Mouse (Mus musculus) testis, adult 2 months (tissue): Measurements from ENCODE around the gene Sorl1. TPM values are rescaled to one million over a fixed set of nuclear protein-coding genes. Genes with fewer than 3 reads are reported as not detected.

ENCODE experiments used
- H3K27ac ChIP-seq: fragments of 200-500 bp; 2 replicates; pipeline ENCODE4 v1.5.1; 2012; ENCODE audit warnings: low read depth, low read length; ENCODE audit not compliant: control insufficient read depth, insufficient read depth
- H3K27me3 ChIP-seq: fragments of 200-500 bp; 2 replicates; pipeline ENCODE4 v1.6.1; 2012; ENCODE audit warnings: mild to moderate bottlenecking, low read length, moderate library complexity; ENCODE audit not compliant: control insufficient read depth, insufficient read depth
- H3K36me3 ChIP-seq: fragments of 200-500 bp; 2 replicates; pipeline ENCODE4 v1.6.1; 2012; ENCODE audit warnings: mild to moderate bottlenecking, low read length; ENCODE audit not compliant: control insufficient read depth, insufficient read depth
- H3K4me1 ChIP-seq: fragments of 200-500 bp; 2 replicates; pipeline ENCODE4 v1.6.1; 2012; ENCODE audit warnings: low read length; ENCODE audit not compliant: control insufficient read depth, insufficient read depth
- H3K4me3 ChIP-seq: fragments of 200-500 bp; 2 replicates; pipeline ENCODE4 v1.5.1; 2012; ENCODE audit warnings: low read depth, mild to moderate bottlenecking, low read length, moderate library complexity, mixed read lengths; ENCODE audit not compliant: control insufficient read depth
- CTCF ChIP-seq: fragments of 200-500 bp; IDR thresholded peaks from 2 replicates; pipeline ENCODE4 v1.5.1; 2012; ENCODE audit warnings: low read depth, mild to moderate bottlenecking, inconsistent platforms, low read length, moderate library complexity; ENCODE audit not compliant: control insufficient read depth, insufficient read depth, insufficient replicate concordance
- POLR2A ChIP-seq: fragments of 200-500 bp; IDR thresholded peaks from 2 replicates; pipeline ENCODE4 v1.6.1; 2012; ENCODE audit warnings: low read depth, mild to moderate bottlenecking, inconsistent platforms, low read length, moderate library complexity; ENCODE audit not compliant: control insufficient read depth
- polyA plus RNA-seq: library from polyadenylated mRNA; depleted of rRNA; stranded (reverse); fragments of >200 nt; gene quantifications from 2 replicates; pipeline ENCODE4 v1.2.3, GENCODE M21; 2012

The Sorl1 gene
- polyA plus RNA-seq, 1 experiment, result 3.7 TPM

DNA sequence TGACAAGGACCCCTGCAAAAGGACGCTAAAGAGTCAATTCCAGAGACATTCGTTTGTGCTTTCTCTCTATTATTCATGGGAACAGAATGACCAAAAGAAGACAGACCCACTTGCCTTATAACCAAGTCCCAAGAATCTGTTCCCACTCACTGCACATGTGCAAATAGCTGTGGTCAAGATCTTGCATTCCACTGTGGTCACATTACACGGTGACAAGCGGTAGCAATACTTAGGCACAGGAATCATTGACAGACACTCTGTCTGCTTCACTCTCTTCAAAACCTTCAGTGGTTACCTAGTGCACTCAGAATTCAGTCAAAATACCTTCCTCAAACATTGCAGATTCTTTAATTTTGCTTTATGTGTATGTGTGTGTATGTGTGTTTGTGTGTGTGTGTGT, 36.2 kb downstream of the Sorl1 start:
- Histone ChIP-seq H3K4me3 (no peak overlapping the region), H3K36me3 (no peaks in the 10 kb centered on the region), H3K27me3 (no peaks in the 10 kb centered on the region), H3K4me1 (no peaks in the 10 kb centered on the region), H3K27ac (no peak overlapping the region)
- TF ChIP-seq POLR2A (no peak), CTCF (no peak)

DNA sequence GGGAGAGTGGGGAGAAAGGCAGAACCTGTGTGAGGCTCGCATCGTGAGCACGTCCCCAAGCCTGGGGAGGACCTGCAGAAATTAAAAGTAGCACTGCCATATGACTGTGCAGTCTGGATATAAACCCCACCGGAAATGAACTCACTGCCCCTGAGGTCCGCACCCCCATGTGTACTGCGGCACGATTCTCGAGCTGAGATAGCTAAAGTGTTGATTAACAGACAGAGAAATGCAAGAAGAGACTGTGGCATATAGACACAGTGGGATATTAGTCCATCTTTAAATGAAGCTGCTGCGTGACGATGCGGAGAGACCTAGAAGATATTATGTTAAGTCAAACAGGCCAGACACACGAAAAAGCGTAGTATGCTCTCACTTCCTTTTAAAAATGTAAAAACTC, 38.1 kb downstream of the Sorl1 start:
- Histone ChIP-seq H3K27ac (no peak overlapping the region), H3K27me3 (no peaks in the 10 kb centered on the region), H3K36me3 (no peaks in the 10 kb centered on the region), H3K4me3 (no peak overlapping the region), H3K4me1 (no peaks in the 10 kb centered on the region)
- TF ChIP-seq POLR2A (no peak), CTCF (no peak)

DNA sequence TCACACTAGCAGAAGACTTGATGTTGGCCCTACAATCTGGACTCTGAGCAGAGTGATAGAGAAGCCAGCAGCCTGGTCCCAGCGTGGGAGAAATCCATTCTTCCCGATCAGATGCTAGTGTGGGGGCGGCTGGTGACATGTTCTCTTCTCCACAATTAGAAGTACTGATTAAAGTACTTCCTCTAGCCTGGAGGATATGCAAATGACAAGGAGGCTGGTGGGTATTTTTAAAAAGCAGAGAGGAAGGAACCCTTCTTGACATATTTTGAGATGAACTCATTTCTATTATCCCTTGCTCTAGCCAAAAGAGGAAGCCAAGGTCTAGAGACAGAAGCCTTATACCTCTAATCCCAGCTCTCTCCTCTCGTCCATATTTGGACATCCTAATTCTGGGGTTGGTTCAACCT, 40.4 kb downstream of the Sorl1 start:
- H3K27ac ChIP-seq, result no peak overlapping the region
- H3K4me1 ChIP-seq, result no peaks in the 10 kb centered on the region
- no peak overlapping the region for H3K4me3 ChIP-seq
- TF ChIP-seq POLR2A (no peak), CTCF (no peak)
- H3K36me3 ChIP-seq, result no peaks in the 10 kb centered on the region
- H3K27me3 ChIP-seq, result no peaks in the 10 kb centered on the region

DNA sequence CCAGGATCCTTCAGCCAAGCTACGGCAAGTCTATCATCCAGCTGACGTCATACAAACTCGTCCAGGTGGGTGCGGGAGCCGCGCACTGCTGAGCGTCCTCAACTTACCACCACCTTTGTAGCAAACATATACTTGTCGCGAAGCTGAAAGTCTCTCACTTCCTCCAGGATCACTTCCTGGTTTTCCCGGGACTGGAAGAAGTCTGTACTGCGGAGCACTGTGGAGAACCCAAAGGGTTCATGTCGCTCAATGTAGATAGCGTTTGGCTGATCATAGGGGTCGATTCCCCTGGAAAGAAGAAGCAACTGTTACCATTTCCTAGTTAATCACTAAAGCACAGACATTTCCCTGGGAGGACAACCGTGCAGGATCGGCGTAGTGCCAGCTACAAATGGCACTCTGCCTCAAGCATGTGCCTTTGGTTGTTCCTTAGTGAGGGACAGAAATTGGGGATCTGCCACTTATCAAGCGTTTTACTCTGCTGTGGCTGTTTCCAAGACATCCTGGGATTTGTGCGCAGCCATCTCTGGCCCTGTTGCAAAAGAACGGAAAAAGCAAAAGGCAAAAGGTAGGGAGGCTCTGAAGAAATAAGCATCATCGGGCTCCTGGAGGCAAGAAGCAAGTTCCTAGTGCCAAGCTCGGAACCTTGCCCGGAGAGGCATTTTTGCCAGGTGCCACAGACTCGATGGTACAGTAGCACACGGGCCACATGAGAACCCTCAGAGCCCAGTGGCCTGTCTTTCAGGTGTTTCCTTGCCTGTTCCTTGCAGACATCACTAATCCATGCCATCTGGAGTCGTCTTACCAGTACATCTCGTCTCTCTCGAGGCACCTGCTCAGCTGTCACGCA, 42.2 kb downstream of the Sorl1 start:
- Histone ChIP-seq H3K27ac (no peak overlapping the region), H3K4me3 (no peak overlapping the region), H3K4me1 (no peaks in the 10 kb centered on the region), H3K36me3 (no peaks in the 10 kb centered on the region), H3K27me3 (no peaks in the 10 kb centered on the region)
- TF ChIP-seq CTCF (no peak), POLR2A (no peak)

DNA sequence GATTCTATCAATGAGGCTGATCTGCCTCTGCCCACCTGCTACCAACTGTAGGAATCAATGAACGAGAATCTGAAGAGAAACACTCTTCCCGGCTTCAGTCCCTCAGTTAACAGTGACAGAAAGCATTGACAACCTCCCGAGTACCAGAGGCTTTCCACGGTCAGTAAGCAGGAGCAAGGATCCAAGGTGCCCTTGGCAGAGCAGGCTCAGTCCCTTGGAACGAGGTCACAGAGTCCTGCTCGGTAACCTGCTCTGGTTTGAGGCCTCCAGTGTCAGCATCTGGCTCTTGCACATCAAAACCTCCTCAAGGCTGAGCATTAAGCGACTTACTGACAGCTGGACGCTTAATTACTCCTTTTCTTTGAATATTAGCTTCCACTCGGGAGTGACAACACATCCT, 43.4 kb downstream of the Sorl1 start:
- Histone ChIP-seq H3K27ac (no peak overlapping the region), H3K27me3 (no peaks in the 10 kb centered on the region), H3K4me1 (no peaks in the 10 kb centered on the region), H3K36me3 (no peaks in the 10 kb centered on the region), H3K4me3 (no peak overlapping the region)
- TF ChIP-seq CTCF (no peak), POLR2A (no peak)

DNA sequence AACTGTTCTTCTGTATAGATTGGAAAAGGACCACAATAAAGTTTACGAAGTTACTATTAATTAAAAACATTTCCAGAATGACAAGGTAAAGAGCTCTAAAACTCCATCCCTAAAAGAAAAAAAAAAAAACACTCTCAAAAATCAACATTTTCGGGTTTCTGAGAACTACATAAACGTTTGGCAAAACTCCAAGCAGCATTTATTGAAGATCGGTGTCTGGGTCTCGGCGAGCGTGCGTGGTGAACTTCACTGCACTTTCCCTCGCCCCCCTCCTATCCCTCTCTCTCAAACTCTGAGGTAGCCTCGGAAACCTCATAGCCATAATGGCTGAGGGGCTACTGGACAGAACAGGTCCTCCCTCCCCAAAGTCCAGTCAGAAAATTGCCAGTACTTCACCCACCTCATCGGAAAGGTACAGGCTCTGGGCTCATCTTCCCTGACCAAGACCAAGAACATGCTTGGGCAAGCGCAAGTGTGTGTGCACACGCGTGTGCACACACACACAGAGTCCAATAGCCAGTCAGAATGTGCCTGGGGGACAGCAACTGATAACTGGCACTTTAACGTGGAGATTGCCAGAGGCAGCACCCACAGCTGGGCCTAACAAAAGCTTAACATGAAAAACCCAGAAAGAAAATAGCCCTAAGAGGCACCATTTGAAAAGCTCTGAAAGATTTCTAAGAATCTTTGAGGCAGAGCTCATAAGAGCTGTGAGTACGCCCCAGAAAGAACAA, 46.8 kb downstream of the Sorl1 start:
- H3K4me3 ChIP-seq, result no peak overlapping the region
- no peaks in the 10 kb centered on the region for H3K27me3 ChIP-seq
- no peaks in the 10 kb centered on the region for H3K36me3 ChIP-seq
- no peak overlapping the region for H3K27ac ChIP-seq
- H3K4me1 ChIP-seq, result no peaks in the 10 kb centered on the region
- TF ChIP-seq CTCF (no peak), POLR2A (no peak)

DNA sequence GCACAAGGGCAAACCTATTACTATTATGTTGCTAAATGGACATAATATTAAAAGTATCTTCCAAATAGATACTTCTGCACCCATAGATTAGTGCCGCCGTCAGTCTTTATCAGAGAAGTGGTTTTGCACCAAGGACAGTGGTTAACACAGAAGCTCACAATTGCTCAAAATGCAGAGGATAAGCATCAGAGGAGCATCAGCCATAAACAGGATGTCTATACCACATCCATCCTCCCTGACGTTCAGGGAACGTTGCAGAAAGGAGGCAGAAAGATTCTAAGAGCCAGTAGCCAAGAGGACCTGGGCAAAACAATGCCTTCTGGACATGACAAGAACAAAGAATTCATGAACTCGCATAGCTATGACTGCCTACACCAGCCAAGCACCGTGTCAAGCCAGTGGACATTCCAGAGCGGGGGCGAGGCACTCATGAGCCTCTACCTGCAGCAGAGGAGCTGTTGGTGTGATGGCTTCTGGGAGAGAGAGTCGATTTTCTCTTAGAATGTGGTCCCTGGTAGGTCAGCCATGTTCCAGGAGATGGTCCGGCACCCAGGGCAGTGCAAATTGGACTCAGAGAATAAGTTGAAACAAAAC, 47.7 kb downstream of the Sorl1 start:
- Histone ChIP-seq H3K27ac (no peak overlapping the region), H3K4me1 (no peaks in the 10 kb centered on the region), H3K4me3 (no peak overlapping the region), H3K36me3 (no peaks in the 10 kb centered on the region), H3K27me3 (no peaks in the 10 kb centered on the region)
- TF ChIP-seq CTCF (no peak), POLR2A (no peak)
